Mouse (Mus musculus): ENCODE measurements around the gene Gramd1b.

Gramd1b gene

GRCm38 (mm10) chr9:40455336-40456185 is 75.6 kb downstream of the Gramd1b start:
- peak; percentile 83 for DNase-seq

- no peak for DNase-seq
Measured at GRCm38 (mm10) chr9:40455020-40455335, 76.2 kb downstream of the Gramd1b start.

GRCm38 (mm10) chr9:40453889-40454288 is 77.3 kb downstream of the Gramd1b start:
- DNase-seq = no peak

GRCm38 (mm10) chr9:40452208-40452607 is 79.0 kb downstream of the Gramd1b start:
- DNase-seq = no peak

- no peak for DNase-seq
Measured at GRCm38 (mm10) chr9:40450776-40451175, 80.4 kb downstream of the Gramd1b start.

GRCm38 (mm10) chr9:40450417-40450714 is 80.8 kb downstream of the Gramd1b start:
- DNase-seq = no peak

GRCm38 (mm10) chr9:40449610-40450416 is 81.4 kb downstream of the Gramd1b start:
- DNase-seq = peak; percentile 26

- no peak for DNase-seq
Measured at GRCm38 (mm10) chr9:40448646-40449243, 82.4 kb downstream of the Gramd1b start.

GRCm38 (mm10) chr9:40447265-40447664 is 83.9 kb downstream of the Gramd1b start:
- DNase-seq = no peak

- DNase-seq = no peak
Measured at GRCm38 (mm10) chr9:40444961-40445360, 86.2 kb downstream of the Gramd1b start.

- DNase-seq = no peak
Measured at GRCm38 (mm10) chr9:40442784-40443183, 88.4 kb downstream of the Gramd1b start.

- DNase-seq = no peak
Measured at GRCm38 (mm10) chr9:40439973-40440687, 91.1 kb downstream of the Gramd1b start.

GRCm38 (mm10) chr9:40438731-40439526 is 92.3 kb downstream of the Gramd1b start:
- DNase-seq = no peak

GRCm38 (mm10) chr9:40437891-40438290 is 93.3 kb downstream of the Gramd1b start:
- no peak for DNase-seq

- no peak for DNase-seq
Measured at GRCm38 (mm10) chr9:40433286-40433685, 97.9 kb downstream of the Gramd1b start.

- no peak for DNase-seq
Measured at GRCm38 (mm10) chr9:40430969-40431368, 100.2 kb downstream of the Gramd1b start.

- no peak for DNase-seq
Measured at GRCm38 (mm10) chr9:40427663-40428062, 103.5 kb downstream of the Gramd1b start.

GRCm38 (mm10) chr9:40426282-40426964 is 104.8 kb downstream of the Gramd1b start:
- no peak for DNase-seq

GRCm38 (mm10) chr9:40424874-40425273 is 106.3 kb downstream of the Gramd1b start:
- no peak for DNase-seq

GRCm38 (mm10) chr9:40423427-40423867 is 107.7 kb downstream of the Gramd1b start:
- peak; percentile 55 for DNase-seq

GRCm38 (mm10) chr9:40422368-40423057 is 108.7 kb downstream of the Gramd1b start:
- no peak for DNase-seq
